Mouse (Mus musculus) kidney, embryonic 14.5 days (tissue): ENCODE data around the gene Bcl2l11. TPM values are rescaled to one million over a fixed set of nuclear protein-coding genes. Genes with fewer than 3 reads are reported as not detected.

Experiments used
- ATAC-seq: fragments of 200-750 bp; cut with Nextera tagmentation; 2 replicates; pipeline ENCODE4 v1.8.0; 2017; ENCODE audit warnings: moderate number of reproducible peaks, mild to moderate bottlenecking, moderate TSS enrichment, moderate library complexity; ENCODE audit not compliant: low FRiP score, low TSS enrichment
- H3K27ac ChIP-seq: fragments of 300-500 bp; sonication (generic); 2 replicates; pipeline ENCODE4 v1.5.1; 2014; ENCODE audit warnings: low read depth, mild to moderate bottlenecking, low read length, moderate library complexity, mixed read lengths
- H3K27me3 ChIP-seq: fragments of 300-500 bp; sonication (generic); 2 replicates; pipeline ENCODE4 v1.6.1; 2014; ENCODE audit warnings: mild to moderate bottlenecking, low read length; ENCODE audit not compliant: control insufficient read depth, insufficient read depth
- H3K36me3 ChIP-seq: fragments of 300-500 bp; sonication (generic); 2 replicates; pipeline ENCODE4 v1.6.1; 2014; ENCODE audit warnings: low read length, mixed read lengths; ENCODE audit not compliant: control insufficient read depth, insufficient read depth
- H3K4me1 ChIP-seq: fragments of 300-500 bp; sonication (generic); 2 replicates; pipeline ENCODE4 v1.6.1; 2014; ENCODE audit warnings: low read length, mixed read lengths; ENCODE audit not compliant: control insufficient read depth, insufficient read depth
- H3K4me2 ChIP-seq: fragments of 300-500 bp; sonication (generic); replicated peaks from 2 replicates; pipeline ENCODE4 v1.6.1; 2014; ENCODE audit warnings: low read depth, mild to moderate bottlenecking, low read length
- H3K4me3 ChIP-seq: fragments of 300-500 bp; sonication (generic); 2 replicates; pipeline ENCODE4 v1.5.1; 2014; ENCODE audit warnings: mild to moderate bottlenecking, low read length
- H3K9ac ChIP-seq: fragments of 300-500 bp; sonication (generic); 2 replicates; pipeline ENCODE4 v1.6.1; 2014; ENCODE audit warnings: low read depth, mild to moderate bottlenecking, low read length, moderate library complexity
- H3K9me3 ChIP-seq: fragments of 300-500 bp; sonication (generic); 2 replicates; pipeline ENCODE4 v1.6.1; 2016; ENCODE audit warnings: low read length; ENCODE audit not compliant: control insufficient read depth
- WGBS: fragments of 180-500 bp; shearing (Covaris S2); extraction: QIAGEN DNeasy Blood & Tissue Kit; methylation state at CpG from one replicate; pipeline ENCODE4 v1.1.7; 2014; 5-methylcytosine and 5-hydroxymethylcytosine counted together
- polyA plus RNA-seq: library from polyadenylated mRNA; unstranded; fragments of >200 nt; fragmentation: Nextera tagmentation; extraction: Ambion mirVana; gene quantifications from 2 replicates; pipeline ENCODE4 v1.2.1, GENCODE M21; 2014

Gene Bcl2l11
- polyA plus RNA-seq, 1 experiment from 2014 or later = 31.6 TPM

- Histone ChIP-seq H3K4me3 (no peak overlapping the region), H3K9me3 (no peaks in the 10 kb centered on the region), H3K27me3 (no peaks in the 10 kb centered on the region), H3K4me1 (no peaks in the 10 kb centered on the region), H3K4me2 (no peak overlapping the region), H3K36me3 (no peaks in the 10 kb centered on the region), H3K9ac (no peak overlapping the region), H3K27ac (no peak overlapping the region)
- ATAC-seq = no peak
- 77% methylated on average over 4 of the region's 4 CpGs for WGBS
Measured at GRCm38 (mm10) chr2:128193411-128193810, 67.6 kb downstream of the Bcl2l11 start.

GRCm38 (mm10) chr2:128197379-128197778 is 71.5 kb downstream of the Bcl2l11 start:
- Histone ChIP-seq H3K9ac (no peak overlapping the region), H3K4me1 (no peaks in the 10 kb centered on the region), H3K36me3 (no peaks in the 10 kb centered on the region), H3K4me3 (no peak overlapping the region), H3K27ac (no peak overlapping the region), H3K4me2 (no peak overlapping the region), H3K9me3 (no peaks in the 10 kb centered on the region), H3K27me3 (no peaks in the 10 kb centered on the region)
- WGBS = 71% methylated on average over 3 of the region's 3 CpGs
- ATAC-seq = no peak

DNA sequence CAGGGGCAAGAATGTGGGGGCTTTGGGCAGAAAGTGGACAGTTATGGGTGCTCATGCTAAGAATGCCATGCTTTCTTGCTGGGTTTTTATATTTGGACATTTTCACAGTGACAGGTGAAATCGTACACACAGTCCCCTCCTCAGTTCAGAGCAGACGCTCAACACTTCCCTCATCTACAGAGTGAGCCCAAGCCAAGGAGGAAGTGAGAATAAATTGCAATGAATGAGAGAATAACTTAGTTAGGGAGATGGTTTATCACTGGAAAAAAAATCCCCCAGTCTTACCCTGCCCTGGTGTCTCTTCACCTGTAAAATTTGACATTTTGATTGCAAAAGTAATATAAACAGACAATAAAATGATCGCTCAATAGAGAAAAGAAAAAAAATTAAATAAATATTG is 77.3 kb downstream of the Bcl2l11 start:
- Histone ChIP-seq H3K4me2 (no peak overlapping the region), H3K9ac (no peak overlapping the region), H3K9me3 (no peaks in the 10 kb centered on the region), H3K27ac (no peak overlapping the region), H3K27me3 (no peaks in the 10 kb centered on the region), H3K4me1 (no peaks in the 10 kb centered on the region), H3K36me3 (no peaks in the 10 kb centered on the region), H3K4me3 (no peak overlapping the region)
- no peak for ATAC-seq
- WGBS = 45% methylated on average over 3 of the region's 3 CpGs

- H3K27ac ChIP-seq = no peak overlapping the region
- H3K4me3 ChIP-seq = no peak overlapping the region
- 86% methylated on average over 6 of the region's 6 CpGs for WGBS
- H3K27me3 ChIP-seq = no peaks in the 10 kb centered on the region
- H3K36me3 ChIP-seq = no peaks in the 10 kb centered on the region
- ATAC-seq = no peak
- H3K9me3 ChIP-seq = no peaks in the 10 kb centered on the region
- no peak overlapping the region for H3K4me2 ChIP-seq
- H3K4me1 ChIP-seq = no peaks in the 10 kb centered on the region
- H3K9ac ChIP-seq = no peak overlapping the region
Measured at GRCm38 (mm10) chr2:128203749-128204405, 78.0 kb downstream of the Bcl2l11 start.

DNA sequence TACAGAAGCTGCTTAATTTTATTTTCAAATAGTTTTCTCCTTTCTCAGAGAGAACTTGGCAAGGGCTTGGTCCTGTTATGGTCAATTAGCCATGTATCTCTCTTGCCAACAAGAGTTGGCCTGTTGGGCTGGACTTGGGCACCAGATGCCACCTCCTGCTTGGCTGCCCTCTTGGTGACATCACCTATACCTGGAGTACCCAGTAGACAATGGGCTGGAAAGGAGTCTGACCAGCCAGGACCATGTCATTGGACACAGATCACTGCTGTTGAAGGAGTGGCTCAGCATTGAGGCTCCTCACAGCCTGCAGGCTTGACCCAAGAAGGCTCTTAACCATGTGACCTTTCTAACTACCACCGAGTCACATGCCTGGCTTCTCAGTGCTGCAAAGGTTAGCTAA is 82.7 kb downstream of the Bcl2l11 start:
- no peak overlapping the region for H3K27ac ChIP-seq

DNA sequence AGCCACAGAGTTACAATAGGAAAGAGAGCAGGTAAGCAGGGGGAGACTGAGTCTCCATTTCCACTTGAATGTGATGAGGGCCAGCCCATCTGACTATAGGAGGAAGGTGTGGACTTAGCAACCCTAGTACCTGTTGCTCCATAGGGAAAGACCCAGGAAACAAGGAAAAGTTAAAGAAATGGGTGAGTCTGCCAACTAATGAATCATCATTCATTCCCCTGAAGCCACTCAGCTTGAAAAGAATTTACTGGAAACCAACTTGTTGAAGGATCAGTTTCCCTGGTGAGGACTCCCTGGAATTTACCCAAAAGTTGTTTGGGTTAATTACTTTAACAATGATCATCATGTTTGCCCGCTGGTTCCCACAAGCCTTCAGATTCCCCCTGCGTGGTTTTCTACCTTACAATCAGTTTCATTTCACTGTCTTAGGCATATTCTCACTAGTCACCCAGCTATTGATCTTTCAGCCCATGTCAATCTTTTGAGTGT is 84.0 kb downstream of the Bcl2l11 start:
- 78% methylated on average over 2 of the region's 2 CpGs for WGBS
- Histone ChIP-seq H3K4me2 (no peak overlapping the region), H3K9ac (no peak overlapping the region), H3K4me3 (no peak overlapping the region), H3K4me1 (peaks cover 12% of the 10 kb centered on the region; the same call in 1 of the 2 replicates), H3K27ac (no peak overlapping the region), H3K27me3 (no peaks in the 10 kb centered on the region), H3K9me3 (no peaks in the 10 kb centered on the region), H3K36me3 (no peaks in the 10 kb centered on the region)
- ATAC-seq = no peak

More for the DNA sequence above, 82.7 kb downstream of the Bcl2l11 start:
- Histone ChIP-seq H3K9ac (no peak overlapping the region), H3K27me3 (no peaks in the 10 kb centered on the region), H3K4me2 (no peak overlapping the region), H3K9me3 (no peaks in the 10 kb centered on the region), H3K4me1 (peaks cover 12% of the 10 kb centered on the region; the same call in 1 of the 2 replicates), H3K4me3 (no peak overlapping the region), H3K36me3 (no peaks in the 10 kb centered on the region)
- ATAC-seq = no peak
- WGBS = 90% methylated on average over 1 of the region's 1 CpGs

GRCm38 (mm10) chr2:128210376-128210775 is 84.5 kb downstream of the Bcl2l11 start:
- Histone ChIP-seq H3K9me3 (no peaks in the 10 kb centered on the region), H3K4me1 (peaks cover 12% of the 10 kb centered on the region; the same call in 1 of the 2 replicates), H3K9ac (no peak overlapping the region), H3K4me3 (no peak overlapping the region), H3K4me2 (no peak overlapping the region), H3K36me3 (no peaks in the 10 kb centered on the region), H3K27ac (no peak overlapping the region; the same call in 1 of the 2 replicates), H3K27me3 (no peaks in the 10 kb centered on the region)
- no peak for ATAC-seq
- WGBS = 42% methylated on average over 9 of the region's 9 CpGs

- Histone ChIP-seq H3K9ac (no peak overlapping the region; the same call in 1 of the 2 replicates), H3K4me2 (peak overlapping the region; percentile 31), H3K36me3 (no peaks in the 10 kb centered on the region), H3K27me3 (no peaks in the 10 kb centered on the region), H3K4me3 (no peak overlapping the region), H3K4me1 (peaks cover 12% of the 10 kb centered on the region; the same call in 1 of the 2 replicates), H3K9me3 (no peaks in the 10 kb centered on the region), H3K27ac (no peak overlapping the region)
- peak; percentile 35; the same call in 1 of the 2 replicates for ATAC-seq
- 15% methylated on average over 19 of the region's 19 CpGs for WGBS
Measured at GRCm38 (mm10) chr2:128211022-128211880, 85.4 kb downstream of the Bcl2l11 start.

DNA sequence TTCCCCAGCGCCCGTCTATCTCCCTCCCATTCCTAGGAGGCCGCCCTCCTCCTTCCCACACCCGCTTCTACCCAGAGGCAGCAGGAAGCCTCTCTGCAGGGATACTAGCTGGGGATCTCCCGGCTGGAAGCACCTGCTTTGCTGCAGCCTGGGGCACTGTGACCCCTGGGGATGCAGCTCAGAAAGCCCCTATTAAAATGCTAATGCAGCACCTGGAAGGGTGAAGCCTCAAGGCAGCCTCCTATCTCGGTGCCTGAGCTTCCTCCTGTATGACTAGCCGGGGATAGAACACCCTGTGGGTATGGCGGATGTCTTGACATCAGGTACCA is 86.0 kb downstream of the Bcl2l11 start:
- 30% methylated on average over 8 of the region's 8 CpGs for WGBS
- Histone ChIP-seq H3K4me2 (no peak overlapping the region), H3K9ac (no peak overlapping the region), H3K9me3 (no peaks in the 10 kb centered on the region), H3K36me3 (no peaks in the 10 kb centered on the region), H3K27ac (no peak overlapping the region), H3K4me1 (peaks cover 12% of the 10 kb centered on the region; the same call in 1 of the 2 replicates), H3K4me3 (no peak overlapping the region), H3K27me3 (no peaks in the 10 kb centered on the region)
- ATAC-seq = no peak
